Mouse (Mus musculus): ENCODE data around the gene Rcn1. TPM values are rescaled to one million over a fixed set of nuclear protein-coding genes. Genes with fewer than 3 reads are reported as not detected.

Gene Rcn1
- polyA plus RNA-seq, 1 experiment from 2014 or later, result 143 TPM

Other genes with a start within 250 kb of the Rcn1 start
- gene Them7, start 175.0 kb downstream of the Rcn1 start, polyA plus RNA-seq (2016; fragmentation: Nextera tagmentation; extraction: Ambion mirVana), result 0.13 and 0.14 TPM in 2 replicates